8 mouse cellular contexts compared by ENCODE assay signal in genomic region chr5:76589311-76589710, GRCm38 (mm10). TPM values are rescaled to one million over a fixed set of nuclear protein-coding genes. Genes with fewer than 3 reads are reported as not detected.
A peak's percentile ranks its signal among the peaks of the same experiment; 100 is the strongest.
DNase-seq lines count a peak whose midpoint lies in the region; ATAC-seq lines count a peak whose summit lies in the region.

No protein-coding gene starts in this region.

- peaks cover 13% of the 10 kb centered on the region for H3K4me1 ChIP-seq in lung, embryonic 15.5 days
- H3K4me1 ChIP-seq in forebrain, embryonic 10.5 days, result peaks cover 17% of the 10 kb centered on the region
- no peaks in the 10 kb centered on the region for H3K4me1 ChIP-seq in neural tube, embryonic 14.5 days (ENCODE audit: control insufficient read depth, insufficient read depth, low read length)

- H3K27ac ChIP-seq in lung, embryonic 15.5 days, result peak overlapping the region; percentile 96
- peak overlapping the region; percentile 98 for H3K27ac ChIP-seq in forebrain, embryonic 10.5 days
- no peak overlapping the region; the same call in 1 of the 2 replicates for H3K27ac ChIP-seq in neural tube, embryonic 14.5 days (ENCODE audit: low read depth, low read length)

- H3K4me2 ChIP-seq in lung, embryonic 15.5 days, result peak overlapping the region; percentile 69
- peak overlapping the region; percentile 66 for H3K4me2 ChIP-seq in neural tube, embryonic 14.5 days (ENCODE audit: low read depth, low read length)

- WGBS in lung, embryonic 15.5 days, result 5% methylated on average over 7 of the region's 7 CpGs
- 9% methylated on average over 7 of the region's 7 CpGs for WGBS in forebrain, embryonic 10.5 days
- WGBS in neural tube, embryonic 14.5 days, result 5% methylated on average over 7 of the region's 7 CpGs

- H3K27me3 ChIP-seq in lung, embryonic 15.5 days, result no peaks in the 10 kb centered on the region
- H3K27me3 ChIP-seq in forebrain, embryonic 10.5 days (ENCODE audit: poor library complexity, severe bottlenecking), result no peaks in the 10 kb centered on the region
- H3K27me3 ChIP-seq in neural tube, embryonic 14.5 days (ENCODE audit: control insufficient read depth, insufficient read depth, low read length), result no peaks in the 10 kb centered on the region

- DNase-seq in lung, postnatal 36 days, result no peak
- no peak for DNase-seq in forebrain, embryonic 10.5 days (ENCODE audit: extremely low spot score, low spot score)
- DNase-seq in kidney, postnatal 36 days, result peak; percentile 29 to 39
- DNase-seq in urinary bladder, adult 2 months (ENCODE audit: low spot score), result no peak
- no peak for DNase-seq in thymus, postnatal 4 days
- DNase-seq in retina, embryonic 14.5 days (ENCODE audit: low spot score), result no peak

- H3K9me3 ChIP-seq in lung, embryonic 15.5 days, result no peaks in the 10 kb centered on the region
- H3K9me3 ChIP-seq in forebrain, embryonic 10.5 days, result no peaks in the 10 kb centered on the region
- no peaks in the 10 kb centered on the region for H3K9me3 ChIP-seq in neural tube, embryonic 14.5 days (ENCODE audit: control insufficient read depth, low read length)

- ATAC-seq in lung, embryonic 15.5 days (ENCODE audit: borderline replicate concordance, extremely low read depth, low FRiP score, low TSS enrichment), result no peak
- ATAC-seq in neural tube, embryonic 14.5 days (ENCODE audit: low read depth), result no peak; the same call in 1 of the 2 replicates

- H3K9ac ChIP-seq in lung, embryonic 15.5 days, result peak overlapping the region; percentile 92
- peak overlapping the region; percentile 72 for H3K9ac ChIP-seq in neural tube, embryonic 14.5 days (replicated peaks; ENCODE audit: low read depth, low read length)

- H3K4me3 ChIP-seq in lung, embryonic 15.5 days, result peak overlapping the region; percentile 92
- H3K4me3 ChIP-seq in forebrain, embryonic 10.5 days, result peak overlapping the region; percentile 89
- peak overlapping the region; percentile 71 for H3K4me3 ChIP-seq in neural tube, embryonic 14.5 days (ENCODE audit: low read depth, low read length)

- peaks cover 20% of the 10 kb centered on the region for H3K36me3 ChIP-seq in lung, embryonic 15.5 days
- peaks cover 28% of the 10 kb centered on the region for H3K36me3 ChIP-seq in forebrain, embryonic 10.5 days (replicated peaks)
- 0 out of 2 replicates have a peak, but pooled peaks cover 7% of the 10 kb centered on the region for H3K36me3 ChIP-seq in neural tube, embryonic 14.5 days (ENCODE audit: control insufficient read depth, insufficient read depth, low read length)

RNA-seq across cellular contexts. Expression of gene Cep135, which starts 0.8 kb away (rescaled TPM):
- polyA plus RNA-seq in lung, embryonic 15.5 days (2015; fragmentation: Nextera tagmentation; extraction: Ambion mirVana), result 8.5 and 9.1 TPM in 2 replicates
- polyA plus RNA-seq in forebrain, embryonic 10.5 days (2016; fragmentation: Nextera tagmentation; extraction: Ambion mirVana), result 10.8 and 12.2 TPM in 2 replicates
- 3.9 and 4.0 TPM in 2 replicates for polyA plus RNA-seq in neural tube, embryonic 14.5 days (2014; fragmentation: Nextera tagmentation; extraction: Ambion mirVana)
- polyA plus RNA-seq in urinary bladder, adult 2 months (2012; rRNA removed), result 3.6 and 3.9 TPM in 2 replicates

Comparison
In these comparisons a context has a peak if more than half of its experiments do, and no peak if none do; other contexts are left out.
1. DNase-seq: peak in kidney, postnatal 36 days (2 of 2); none in lung, postnatal 36 days (single experiment), forebrain, embryonic 10.5 days (single experiment), urinary bladder, adult 2 months (single experiment), thymus, postnatal 4 days (single experiment) and retina, embryonic 14.5 days (single experiment).
2. Peak in every context shown above with its lines, with median percentiles within 50 percentile points of each other: H3K4me3 ChIP-seq.